Mouse (Mus musculus): ENCODE measurements around the gene Thbs4.

The Thbs4 gene

GRCm38 (mm10) chr13:92759096-92759495, 35.5 kb downstream of the Thbs4 start:
- DNase-seq: no peak

GRCm38 (mm10) chr13:92757972-92758585, 36.5 kb downstream of the Thbs4 start:
- DNase-seq: no peak

DNA sequence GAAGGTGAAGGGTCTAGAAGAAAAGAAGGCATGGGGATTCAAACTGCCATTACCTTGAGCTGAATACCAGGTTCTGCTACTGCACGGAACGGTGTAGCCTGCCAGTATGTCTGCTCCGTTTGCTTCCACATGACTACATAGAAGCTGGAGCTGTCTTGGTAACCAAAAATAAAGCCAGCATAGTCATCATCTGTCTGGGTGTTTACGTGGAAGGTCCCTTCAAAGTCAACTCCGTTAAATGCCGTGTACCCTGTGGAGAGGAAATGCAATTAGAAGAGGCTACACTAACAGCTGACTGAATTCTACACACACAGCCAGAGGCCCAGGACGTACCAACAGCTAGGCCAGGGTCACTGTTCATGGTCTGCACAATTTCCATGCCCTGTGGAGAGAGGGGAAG, 39.6 kb downstream of the Thbs4 start:
- no peak for DNase-seq

- DNase-seq: no peak
Measured at GRCm38 (mm10) chr13:92753676-92754075, 40.9 kb downstream of the Thbs4 start.

DNA sequence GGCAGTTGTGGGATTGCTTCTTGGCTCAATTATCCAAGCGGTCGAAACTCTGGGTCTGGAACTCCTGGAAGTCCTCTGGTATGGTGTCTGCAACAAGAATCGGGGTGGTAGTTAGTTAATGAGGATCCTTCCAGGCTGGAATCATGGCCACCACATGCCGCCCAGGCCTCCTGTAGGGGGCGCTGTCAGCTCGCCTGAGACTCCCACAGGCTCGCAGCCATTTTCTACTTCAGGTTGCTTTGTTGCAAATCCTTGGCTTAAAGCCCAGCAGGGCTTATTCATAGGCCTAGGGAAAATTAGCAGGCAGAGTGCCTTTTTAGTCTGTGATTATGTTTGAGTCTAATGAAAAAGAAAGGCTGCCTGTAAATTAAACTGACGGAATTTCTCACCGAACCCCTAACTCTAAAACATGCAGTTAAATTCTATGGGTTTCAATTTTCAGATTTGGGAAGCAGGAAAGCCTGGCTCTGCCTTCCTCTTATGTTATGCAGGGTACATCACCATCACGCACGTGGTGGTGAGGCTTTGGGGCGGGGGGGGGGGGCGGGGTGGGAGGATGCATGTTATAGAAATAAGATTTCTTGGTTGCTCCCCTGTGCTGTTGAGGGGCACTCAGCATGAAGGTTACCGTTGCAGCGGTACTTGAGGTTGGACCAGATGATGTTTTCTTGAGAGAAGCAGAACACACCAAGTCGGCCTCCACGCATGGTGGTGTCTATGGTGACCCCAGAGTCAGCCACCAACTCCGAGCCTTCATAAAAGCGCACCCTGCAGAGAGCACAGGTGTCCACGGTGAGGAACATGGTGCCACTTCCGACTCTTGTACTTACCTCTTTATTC, 42.7 kb downstream of the Thbs4 start:
- peak; percentile 95 for DNase-seq

- peak; percentile 64 for DNase-seq
Measured at GRCm38 (mm10) chr13:92750976-92751518, 43.6 kb downstream of the Thbs4 start.

GRCm38 (mm10) chr13:92743337-92743736, 51.3 kb downstream of the Thbs4 start:
- DNase-seq: no peak

DNA sequence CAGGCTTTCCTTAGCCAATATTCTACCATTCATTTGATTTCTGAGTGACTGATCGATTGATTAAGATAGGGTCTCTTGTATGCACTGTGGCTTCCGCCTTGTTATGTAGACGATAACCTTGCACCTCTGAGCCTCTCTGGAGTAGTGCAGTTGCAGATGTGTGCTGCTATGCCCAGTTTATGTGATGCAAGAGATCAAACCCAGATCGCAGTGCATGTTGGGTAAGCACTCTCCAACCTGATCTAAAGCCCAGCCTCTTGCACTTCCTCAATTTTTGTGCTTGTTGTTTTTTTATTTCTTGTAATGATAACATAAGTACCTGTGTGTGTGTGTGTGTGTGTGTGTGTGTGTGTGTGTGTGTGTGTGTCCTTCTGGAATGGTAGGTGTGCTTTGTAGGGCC, 51.7 kb downstream of the Thbs4 start:
- no peak for DNase-seq

DNA sequence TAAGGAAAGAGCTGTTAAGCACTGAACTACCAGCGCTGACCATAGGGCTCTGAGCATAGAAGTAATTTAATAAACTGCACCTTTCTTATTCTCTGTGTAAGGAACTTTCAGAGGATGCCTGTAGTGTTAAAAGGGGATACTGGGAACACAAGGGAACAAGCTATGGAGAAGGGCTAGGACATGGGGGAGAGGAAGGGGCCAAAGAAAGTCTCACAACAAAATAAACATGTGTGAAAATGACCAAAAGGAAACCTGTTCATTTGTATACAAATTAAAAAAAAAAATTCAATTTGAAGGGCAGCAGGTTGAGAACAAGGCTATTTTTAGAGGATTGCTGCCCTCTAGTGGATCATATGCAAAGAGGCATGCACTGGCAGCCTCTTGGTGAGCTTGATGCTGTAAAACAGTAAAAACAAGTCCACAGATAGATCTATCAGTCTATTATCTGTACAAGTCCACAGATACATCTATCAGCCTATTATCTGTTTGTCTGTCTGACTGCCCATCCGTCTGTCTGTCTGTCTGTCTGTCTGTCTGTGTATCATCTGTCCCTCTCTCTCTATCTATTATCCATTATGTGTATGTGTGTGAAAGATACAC, 53.8 kb downstream of the Thbs4 start:
- peak; percentile 49 for DNase-seq

DNA sequence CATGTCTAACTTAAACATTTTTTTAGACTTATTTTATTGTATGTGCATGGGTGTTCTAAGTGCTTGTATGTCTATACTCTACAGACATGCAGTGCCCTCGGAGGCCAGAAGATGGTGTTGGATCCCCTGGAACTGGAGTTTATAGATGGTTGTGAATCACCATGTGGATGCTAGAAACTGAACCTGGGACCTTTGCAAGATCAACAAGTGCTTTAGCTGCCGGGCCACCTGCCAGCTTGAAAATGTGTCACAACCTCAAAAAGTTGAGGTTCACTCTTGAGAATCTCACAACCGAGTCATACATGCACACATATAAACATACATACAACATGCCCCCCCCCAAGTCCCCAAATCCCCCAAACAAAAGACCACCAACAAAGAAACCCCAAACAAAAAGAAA, 54.8 kb downstream of the Thbs4 start:
- no peak for DNase-seq

DNA sequence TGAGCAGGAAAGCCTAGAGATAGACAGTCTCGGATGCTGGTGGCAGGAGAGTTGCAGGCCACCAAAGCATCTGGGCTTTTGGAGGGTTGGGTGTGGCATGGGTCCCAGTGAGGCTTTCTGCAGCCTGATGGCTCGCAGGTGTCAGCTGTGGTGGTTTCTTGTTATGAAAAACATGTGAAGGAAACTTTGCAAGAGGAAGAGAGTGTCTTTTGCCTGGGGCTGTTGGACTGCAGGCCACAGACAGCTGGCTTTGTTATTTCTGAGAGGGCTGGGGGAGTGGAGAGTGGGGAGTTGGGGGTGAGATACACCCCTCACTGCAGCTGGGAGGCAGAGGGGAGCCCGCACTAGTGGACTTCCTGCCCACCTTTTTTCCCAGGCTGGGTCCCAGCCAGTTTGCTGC, 55.8 kb downstream of the Thbs4 start:
- DNase-seq: no peak

GRCm38 (mm10) chr13:92736516-92737300, 57.9 kb downstream of the Thbs4 start:
- peak; percentile 73 for DNase-seq

- no peak for DNase-seq
Measured at GRCm38 (mm10) chr13:92735693-92736092, 58.9 kb downstream of the Thbs4 start.

DNA sequence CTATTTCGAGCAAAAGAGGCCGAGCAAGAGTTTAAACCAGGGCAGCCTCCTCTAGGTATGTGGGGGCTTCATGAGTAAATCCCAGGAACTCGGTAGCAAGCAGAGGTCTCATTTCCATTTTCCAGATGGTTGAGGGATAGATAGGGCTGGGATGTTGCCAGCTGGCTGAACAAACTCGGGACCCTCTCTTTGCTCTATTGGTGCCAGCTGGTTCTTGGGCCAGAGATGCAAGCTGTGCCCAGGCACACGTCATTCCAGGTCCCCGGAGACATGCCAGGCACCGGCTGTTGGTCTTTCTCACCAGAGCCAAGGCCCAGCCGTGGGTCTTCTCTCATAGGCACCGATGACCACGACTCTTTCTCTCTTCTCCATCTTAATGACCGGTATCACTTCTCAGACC, 60.9 kb downstream of the Thbs4 start:
- DNase-seq: peak; percentile 42

DNA sequence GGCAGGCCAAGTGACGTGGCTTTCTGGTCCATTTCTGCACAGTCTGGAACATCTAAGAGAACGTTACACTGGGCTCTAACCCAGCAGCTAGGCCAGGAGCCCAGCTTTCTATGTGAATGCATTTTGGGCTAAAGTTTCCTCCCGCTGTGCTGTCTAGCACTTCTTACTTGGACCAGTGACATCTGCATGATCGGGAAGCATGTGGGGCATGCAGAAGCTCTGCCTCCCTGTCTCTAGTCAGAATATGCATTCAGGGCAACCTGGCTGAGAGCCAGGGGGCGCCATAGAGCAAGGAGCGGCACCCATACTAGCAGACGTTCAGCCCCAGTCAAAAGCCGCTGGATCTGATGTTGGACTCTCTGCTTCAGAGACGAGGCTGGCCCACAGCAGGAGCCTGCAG, 61.4 kb downstream of the Thbs4 start:
- peak; percentile 50 for DNase-seq

- DNase-seq: no peak
Measured at GRCm38 (mm10) chr13:92732836-92733235, 61.8 kb downstream of the Thbs4 start.

- no peak for DNase-seq
Measured at GRCm38 (mm10) chr13:92731811-92732210, 62.8 kb downstream of the Thbs4 start.

DNA sequence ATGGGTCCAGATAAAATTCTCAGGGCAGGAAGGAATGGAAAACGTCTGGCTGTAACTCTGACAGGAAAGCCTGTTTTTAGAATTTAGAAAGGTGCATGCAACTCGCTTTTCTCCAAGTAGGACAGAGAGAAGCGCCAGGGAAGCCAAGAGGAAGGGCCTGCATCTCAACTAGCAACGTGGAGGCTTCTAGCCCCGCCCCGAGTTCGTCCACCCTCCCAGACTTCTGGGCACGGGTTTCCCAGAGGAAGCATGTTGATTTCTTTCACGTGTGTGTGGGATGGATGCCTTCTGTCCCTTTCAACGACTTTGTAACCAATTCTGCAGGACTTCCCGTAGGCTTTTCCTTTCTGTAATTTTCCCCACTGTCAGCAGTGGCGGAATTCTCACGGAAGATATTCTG, 64.8 kb downstream of the Thbs4 start:
- DNase-seq: no peak

- no peak for DNase-seq
Measured at GRCm38 (mm10) chr13:92722389-92722788, 72.2 kb downstream of the Thbs4 start.

GRCm38 (mm10) chr13:92721006-92721405, 73.6 kb downstream of the Thbs4 start:
- DNase-seq: no peak

GRCm38 (mm10) chr13:92717851-92718665, 76.6 kb downstream of the Thbs4 start:
- DNase-seq: no peak

- no peak for DNase-seq
Measured at GRCm38 (mm10) chr13:92712619-92713018, 82.0 kb downstream of the Thbs4 start.

Measured in layer of hippocampus, adult 9-11 months (tissue).